Mouse (Mus musculus): Measurements from ENCODE around the gene Exd1. TPM values are rescaled to one million over a fixed set of nuclear protein-coding genes. Genes with fewer than 3 reads are reported as not detected.

The Exd1 gene
- polyA plus RNA-seq, 1 experiment from 2014 or later, result 1.0 TPM

DNA sequence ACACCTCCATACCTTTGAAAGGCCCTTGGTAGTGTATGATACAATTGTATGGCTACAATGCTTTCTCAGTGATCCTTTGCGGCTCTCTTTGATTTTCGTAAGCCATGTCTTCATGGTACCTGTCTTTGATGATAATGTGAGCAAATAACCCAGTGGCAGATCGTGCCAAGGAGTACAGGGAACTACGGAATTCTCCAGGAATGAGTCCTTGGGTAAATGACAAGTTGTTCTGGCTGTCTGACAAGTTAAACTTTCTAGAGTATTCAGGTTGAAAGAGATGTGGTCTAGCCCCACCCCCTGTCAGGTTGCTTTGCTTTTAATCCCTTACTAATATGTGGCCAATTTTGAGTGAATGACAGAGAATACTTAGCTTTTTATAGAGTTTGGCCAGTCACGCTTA, 1.3 kb upstream of the Exd1 start:
- Histone ChIP-seq H3K9ac (ENCODE audit: low read depth, low read length) (peak overlapping the region; percentile 88), H3K4me2 (ENCODE audit: low read length) (peak overlapping the region; percentile 56), H3K4me3 (ENCODE audit: low read depth, low read length) (peak overlapping the region; percentile 83), H3K36me3 (ENCODE audit: control insufficient read depth, insufficient read depth, low read length) (no peaks in the 10 kb centered on the region), H3K27me3 (ENCODE audit: control insufficient read depth, insufficient read depth, low read depth, low read length) (no peaks in the 10 kb centered on the region), H3K9me3 (replicated peaks; ENCODE audit: control insufficient read depth, low read length, poor library complexity, severe bottlenecking) (no peaks in the 10 kb centered on the region), H3K27ac (ENCODE audit: low read length) (no peak overlapping the region), H3K4me1 (ENCODE audit: control insufficient read depth, insufficient read depth, low read length) (peaks cover 16% of the 10 kb centered on the region)
- ATAC-seq, result no peak
- WGBS, result 63% methylated on average over 5 of the region's 5 CpGs

DNA sequence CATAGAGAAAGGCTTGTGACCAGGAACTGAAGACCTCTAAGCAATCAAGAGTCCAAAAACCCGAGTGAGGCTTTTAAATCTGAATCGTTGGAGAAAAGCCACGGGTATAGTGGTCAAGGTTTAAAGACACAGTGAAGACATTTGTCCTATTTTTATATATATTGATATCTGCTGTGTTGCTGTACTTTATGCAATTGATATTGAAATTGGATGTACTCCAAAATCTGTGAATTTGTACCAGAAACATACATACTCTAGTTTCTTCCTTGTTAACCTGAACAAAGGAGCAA, 889 bp upstream of the Exd1 start:
- H3K4me1 ChIP-seq (ENCODE audit: control insufficient read depth, insufficient read depth, low read length), result peaks cover 16% of the 10 kb centered on the region
- H3K27ac ChIP-seq (ENCODE audit: low read length), result no peak overlapping the region
- peak overlapping the region; percentile 56 for H3K4me2 ChIP-seq (ENCODE audit: low read length)
- ATAC-seq, result no peak
- no peaks in the 10 kb centered on the region for H3K36me3 ChIP-seq (ENCODE audit: control insufficient read depth, insufficient read depth, low read length)
- WGBS, result 6% methylated on average over 3 of the region's 3 CpGs
- peak overlapping the region; percentile 88 for H3K9ac ChIP-seq (ENCODE audit: low read depth, low read length)
- peak overlapping the region; percentile 83 for H3K4me3 ChIP-seq (ENCODE audit: low read depth, low read length)
- H3K27me3 ChIP-seq (ENCODE audit: control insufficient read depth, insufficient read depth, low read depth, low read length), result no peaks in the 10 kb centered on the region
- no peaks in the 10 kb centered on the region for H3K9me3 ChIP-seq (replicated peaks; ENCODE audit: control insufficient read depth, low read length, poor library complexity, severe bottlenecking)

DNA sequence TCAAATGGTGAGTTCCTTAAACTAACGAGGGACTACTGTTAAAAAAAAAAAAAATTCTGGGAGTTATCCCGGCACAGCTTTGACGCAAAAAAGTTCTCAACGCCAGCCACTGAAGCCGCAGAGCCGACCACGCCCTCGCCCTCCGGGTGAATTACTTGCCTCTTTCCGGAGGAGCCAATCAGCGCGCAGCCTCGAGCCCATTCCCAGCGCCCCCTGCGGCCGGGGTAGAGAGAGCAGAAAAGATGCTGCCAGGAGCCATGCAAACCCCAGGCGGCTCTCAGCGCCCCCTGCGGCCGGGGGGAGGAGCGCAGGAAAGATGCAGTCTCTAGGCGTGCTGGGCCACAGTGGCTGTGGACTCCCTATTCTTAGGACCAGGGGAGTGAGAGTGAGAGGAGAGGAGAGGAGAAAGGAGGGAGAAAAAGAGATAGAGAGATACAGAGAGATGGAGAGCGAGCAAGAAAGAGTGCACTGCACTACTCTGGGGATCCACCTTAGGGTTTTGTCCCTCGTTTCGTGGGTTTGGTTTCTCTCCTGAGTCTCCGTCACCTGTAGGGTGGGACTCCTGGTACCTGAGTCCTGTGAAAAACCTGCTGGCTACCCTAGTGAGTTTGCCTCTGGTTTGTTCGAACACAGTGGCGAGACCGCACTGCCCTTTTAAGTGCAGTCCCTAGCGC, 442 bp downstream of the Exd1 start:
- WGBS, result under 1% methylated on average over 30 of the region's 30 CpGs
- H3K27ac ChIP-seq (ENCODE audit: low read length), result peak overlapping the region; percentile 75
- peak; percentile 70 for ATAC-seq
- H3K4me2 ChIP-seq (ENCODE audit: low read length), result peak overlapping the region; percentile 74
- H3K27me3 ChIP-seq (ENCODE audit: control insufficient read depth, insufficient read depth, low read depth, low read length), result no peaks in the 10 kb centered on the region
- peaks cover 16% of the 10 kb centered on the region for H3K4me1 ChIP-seq (ENCODE audit: control insufficient read depth, insufficient read depth, low read length)
- peak overlapping the region; percentile 66 for H3K9ac ChIP-seq (ENCODE audit: low read depth, low read length)
- H3K9me3 ChIP-seq (replicated peaks; ENCODE audit: control insufficient read depth, low read length, poor library complexity, severe bottlenecking), result no peaks in the 10 kb centered on the region
- H3K4me3 ChIP-seq (ENCODE audit: low read depth, low read length), result peak overlapping the region; percentile 83
- H3K36me3 ChIP-seq (ENCODE audit: control insufficient read depth, insufficient read depth, low read length), result no peaks in the 10 kb centered on the region

DNA sequence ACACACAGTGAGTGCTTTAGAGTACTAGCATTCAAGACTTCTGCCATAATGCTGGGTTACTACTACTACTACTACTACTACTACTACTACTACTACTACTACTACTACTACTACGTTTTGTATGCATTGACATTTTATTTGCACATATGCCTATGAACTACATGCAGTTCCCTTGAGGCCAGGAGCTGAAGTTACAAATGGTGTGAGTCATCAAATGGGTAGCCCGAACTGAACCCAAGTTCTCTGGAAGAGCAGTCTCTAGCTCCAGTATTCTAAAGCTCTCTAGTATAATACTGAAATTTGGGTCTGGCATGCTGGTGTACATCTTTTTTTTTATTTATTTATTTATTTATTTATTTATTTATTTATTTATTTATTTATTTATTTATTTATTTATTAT, 3.8 kb downstream of the Exd1 start:
- H3K4me3 ChIP-seq (ENCODE audit: low read depth, low read length), result no peak overlapping the region
- H3K9ac ChIP-seq (ENCODE audit: low read depth, low read length), result no peak overlapping the region
- H3K9me3 ChIP-seq (replicated peaks; ENCODE audit: control insufficient read depth, low read length, poor library complexity, severe bottlenecking), result no peaks in the 10 kb centered on the region
- peaks cover 5% of the 10 kb centered on the region for H3K4me1 ChIP-seq (ENCODE audit: control insufficient read depth, insufficient read depth, low read length)
- no peak overlapping the region for H3K4me2 ChIP-seq (ENCODE audit: low read length)
- no peaks in the 10 kb centered on the region for H3K36me3 ChIP-seq (ENCODE audit: control insufficient read depth, insufficient read depth, low read length)
- no peak for ATAC-seq
- no peaks in the 10 kb centered on the region for H3K27me3 ChIP-seq (ENCODE audit: control insufficient read depth, insufficient read depth, low read depth, low read length)
- 85% methylated on average over 2 of the region's 2 CpGs for WGBS
- H3K27ac ChIP-seq (ENCODE audit: low read length), result no peak overlapping the region

DNA sequence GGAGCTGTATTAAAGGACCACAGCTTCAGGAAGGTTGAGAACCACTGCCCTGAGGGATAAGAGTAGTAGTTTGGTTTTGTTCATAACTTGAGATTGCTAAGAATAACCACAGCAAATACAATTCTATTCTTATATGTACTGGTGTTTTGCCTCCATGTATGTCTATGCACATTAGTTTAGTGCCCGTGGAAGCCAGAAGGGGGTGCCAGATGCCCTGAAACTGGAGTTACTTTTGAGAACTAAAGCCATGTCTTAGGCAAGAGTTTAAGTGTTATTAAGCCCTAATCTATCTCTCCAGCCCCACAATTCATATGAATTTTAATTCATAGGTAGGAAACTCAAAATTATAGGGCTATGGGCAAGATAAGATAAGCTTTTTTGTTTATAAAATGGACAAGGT, 5.3 kb downstream of the Exd1 start:
- no peak overlapping the region for H3K4me2 ChIP-seq (ENCODE audit: low read length)
- H3K27me3 ChIP-seq (ENCODE audit: control insufficient read depth, insufficient read depth, low read depth, low read length), result no peaks in the 10 kb centered on the region
- no peaks in the 10 kb centered on the region for H3K9me3 ChIP-seq (replicated peaks; ENCODE audit: control insufficient read depth, low read length, poor library complexity, severe bottlenecking)
- no peaks in the 10 kb centered on the region for H3K36me3 ChIP-seq (ENCODE audit: control insufficient read depth, insufficient read depth, low read length)
- WGBS, result 38% methylated on average over 1 of the region's 1 CpGs
- no peak overlapping the region for H3K9ac ChIP-seq (ENCODE audit: low read depth, low read length)
- no peaks in the 10 kb centered on the region; the same call in 1 of the 2 replicates for H3K4me1 ChIP-seq (ENCODE audit: control insufficient read depth, insufficient read depth, low read length)
- no peak for ATAC-seq
- no peak overlapping the region for H3K4me3 ChIP-seq (ENCODE audit: low read depth, low read length)
- no peak overlapping the region for H3K27ac ChIP-seq (ENCODE audit: low read length)

DNA sequence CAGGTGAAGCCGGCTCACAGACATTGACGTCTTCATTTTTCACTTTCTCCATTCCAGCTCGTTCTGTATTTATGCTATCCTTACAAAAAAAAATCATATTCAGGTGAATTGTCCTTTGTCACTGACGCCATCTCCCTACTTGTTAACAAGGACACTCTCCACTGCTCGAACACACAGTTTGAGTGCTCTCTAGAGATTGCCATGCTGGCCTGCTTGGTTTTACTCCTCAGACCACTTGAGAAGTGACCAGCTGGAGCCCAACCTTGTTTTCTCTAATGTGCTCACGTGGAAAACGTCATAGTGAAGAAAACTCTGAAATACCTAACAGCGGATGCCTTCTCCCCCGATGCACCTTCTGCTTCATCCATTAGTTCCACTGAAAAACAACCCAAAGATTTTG, 8.6 kb downstream of the Exd1 start:
- Histone ChIP-seq H3K36me3 (ENCODE audit: control insufficient read depth, insufficient read depth, low read length) (no peaks in the 10 kb centered on the region), H3K9ac (ENCODE audit: low read depth, low read length) (no peak overlapping the region), H3K4me3 (ENCODE audit: low read depth, low read length) (no peak overlapping the region), H3K4me1 (ENCODE audit: control insufficient read depth, insufficient read depth, low read length) (no peaks in the 10 kb centered on the region), H3K27me3 (ENCODE audit: control insufficient read depth, insufficient read depth, low read depth, low read length) (no peaks in the 10 kb centered on the region), H3K4me2 (ENCODE audit: low read length) (no peak overlapping the region), H3K27ac (ENCODE audit: low read length) (no peak overlapping the region), H3K9me3 (replicated peaks; ENCODE audit: control insufficient read depth, low read length, poor library complexity, severe bottlenecking) (no peaks in the 10 kb centered on the region)
- WGBS, result 81% methylated on average over 9 of the region's 9 CpGs
- no peak for ATAC-seq

DNA sequence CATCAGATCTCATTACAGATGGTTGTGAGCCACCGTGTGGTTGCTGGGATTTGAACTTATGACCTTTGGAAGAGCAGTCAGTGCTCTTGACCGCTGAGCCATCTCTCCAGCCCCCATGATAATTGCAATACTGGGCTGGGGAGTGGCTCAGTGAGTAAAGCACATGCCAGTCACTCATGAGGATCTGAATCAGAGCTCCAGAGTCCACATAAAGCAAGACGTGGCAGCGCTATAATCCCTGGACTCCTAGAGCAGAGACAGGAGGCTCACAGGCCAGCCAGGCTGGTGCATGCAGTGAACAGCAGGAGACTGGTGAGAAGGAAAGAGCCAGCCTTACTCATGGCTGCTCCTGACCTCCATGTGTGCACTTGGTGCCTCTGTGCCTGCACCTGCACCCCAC, 22.0 kb downstream of the Exd1 start:
- Histone ChIP-seq H3K4me2 (ENCODE audit: low read length) (no peak overlapping the region), H3K27me3 (ENCODE audit: control insufficient read depth, insufficient read depth, low read depth, low read length) (no peaks in the 10 kb centered on the region), H3K4me3 (ENCODE audit: low read depth, low read length) (no peak overlapping the region), H3K36me3 (ENCODE audit: control insufficient read depth, insufficient read depth, low read length) (no peaks in the 10 kb centered on the region), H3K9me3 (replicated peaks; ENCODE audit: control insufficient read depth, low read length, poor library complexity, severe bottlenecking) (no peaks in the 10 kb centered on the region), H3K4me1 (ENCODE audit: control insufficient read depth, insufficient read depth, low read length) (no peaks in the 10 kb centered on the region), H3K27ac (ENCODE audit: low read length) (no peak overlapping the region), H3K9ac (ENCODE audit: low read depth, low read length) (no peak overlapping the region)
- WGBS, result 42% methylated on average over 4 of the region's 4 CpGs
- no peak for ATAC-seq

DNA sequence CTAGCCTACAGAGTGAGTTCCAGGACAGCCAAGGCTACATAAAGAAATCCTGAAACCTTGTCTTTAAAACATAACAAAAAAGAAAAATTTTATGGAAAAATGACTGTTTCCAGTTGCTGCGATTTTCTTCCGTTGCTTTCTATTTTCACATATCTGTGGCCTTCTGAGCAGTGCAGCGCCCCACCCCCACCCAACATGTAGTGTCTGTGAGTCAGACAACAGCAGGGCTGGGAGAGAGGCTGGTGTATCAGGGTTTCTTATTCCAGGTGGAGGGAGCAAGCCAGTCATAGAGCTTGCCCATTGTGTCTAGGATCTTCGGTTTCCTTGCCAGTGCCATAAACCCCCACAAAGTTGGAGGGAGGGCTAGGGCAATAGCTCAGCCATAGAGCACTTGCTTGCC, 23.6 kb downstream of the Exd1 start:
- H3K36me3 ChIP-seq (ENCODE audit: control insufficient read depth, insufficient read depth, low read length), result no peaks in the 10 kb centered on the region
- H3K27me3 ChIP-seq (ENCODE audit: control insufficient read depth, insufficient read depth, low read depth, low read length), result no peaks in the 10 kb centered on the region

DNA sequence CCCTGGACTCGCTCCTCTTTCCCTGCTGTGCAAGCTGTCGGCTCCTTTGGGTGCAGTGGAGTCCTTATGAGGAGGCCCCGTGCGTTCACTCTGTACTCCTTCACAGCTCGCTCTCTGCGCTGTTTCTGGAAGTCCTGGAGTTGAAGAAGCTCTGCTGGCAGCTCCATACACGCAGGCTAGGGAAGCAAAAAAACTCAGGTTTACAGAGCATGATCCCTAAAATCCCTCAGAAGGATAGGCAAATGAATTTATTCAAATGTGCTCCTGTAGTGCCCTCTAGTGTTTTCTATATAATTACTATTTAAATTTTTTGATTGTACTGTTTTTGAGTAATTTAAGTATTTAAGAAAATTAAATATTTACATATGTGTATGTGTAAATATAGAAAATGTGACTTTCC, 26.9 kb downstream of the Exd1 start:
- Histone ChIP-seq H3K9ac (ENCODE audit: low read depth, low read length) (no peak overlapping the region), H3K36me3 (ENCODE audit: control insufficient read depth, insufficient read depth, low read length) (no peaks in the 10 kb centered on the region), H3K4me1 (ENCODE audit: control insufficient read depth, insufficient read depth, low read length) (no peaks in the 10 kb centered on the region), H3K4me3 (ENCODE audit: low read depth, low read length) (no peak overlapping the region), H3K27me3 (ENCODE audit: control insufficient read depth, insufficient read depth, low read depth, low read length) (no peaks in the 10 kb centered on the region), H3K27ac (ENCODE audit: low read length) (no peak overlapping the region), H3K9me3 (replicated peaks; ENCODE audit: control insufficient read depth, low read length, poor library complexity, severe bottlenecking) (no peaks in the 10 kb centered on the region), H3K4me2 (ENCODE audit: low read length) (no peak overlapping the region)
- 76% methylated on average over 7 of the region's 7 CpGs for WGBS
- no peak for ATAC-seq

More for the DNA sequence above, 23.6 kb downstream of the Exd1 start:
- WGBS, result 84% methylated on average over 4 of the region's 4 CpGs
- no peak overlapping the region for H3K4me2 ChIP-seq (ENCODE audit: low read length)
- H3K27ac ChIP-seq (ENCODE audit: low read length), result no peak overlapping the region
- ATAC-seq, result no peak
- H3K9ac ChIP-seq (ENCODE audit: low read depth, low read length), result no peak overlapping the region
- H3K4me1 ChIP-seq (ENCODE audit: control insufficient read depth, insufficient read depth, low read length), result no peaks in the 10 kb centered on the region
- H3K4me3 ChIP-seq (ENCODE audit: low read depth, low read length), result no peak overlapping the region
- H3K9me3 ChIP-seq (replicated peaks; ENCODE audit: control insufficient read depth, low read length, poor library complexity, severe bottlenecking), result no peaks in the 10 kb centered on the region
